Mouse (Mus musculus): ENCODE data around the gene Ptgis.

GRCm38 (mm10) chr2:167233009-167233335, 7.4 kb downstream of the Ptgis start:
- TF ChIP-seq CTCF (IDR thresholded peaks at IDR 0.05; ENCODE audit: insufficient read depth, low read depth, low read length) = no peak
- TF ChIP-seq POLR2A (IDR thresholded peaks at IDR 0.05; ENCODE audit: insufficient read depth, low read depth, low read length) = no peak

Measured in olfactory bulb, adult 2 months (tissue).